Mouse (Mus musculus) limb, embryonic 10.5 days (tissue): ENCODE data around the gene Clasrp. TPM values are rescaled to one million over a fixed set of nuclear protein-coding genes. Genes with fewer than 3 reads are reported as not detected.

Experiments
- DNase-seq: peaks from one replicate; pipeline ENCODE4 v3.0.0-alpha.2; 2017; ENCODE audit warnings: low spot score
- H3K27ac ChIP-seq: fragments of 300-500 bp; sonication (generic); 2 replicates; pipeline ENCODE4 v1.5.1; 2016; ENCODE audit warnings: mild to moderate bottlenecking
- H3K27me3 ChIP-seq: fragments of 300-500 bp; sonication (generic); 2 replicates; pipeline ENCODE4 v1.6.1; 2016; ENCODE audit warnings: low read depth, mild to moderate bottlenecking; ENCODE audit not compliant: poor library complexity, severe bottlenecking
- H3K36me3 ChIP-seq: fragments of 300-500 bp; sonication (generic); 2 replicates; pipeline ENCODE4 v1.6.1; 2016; ENCODE audit warnings: mild to moderate bottlenecking, moderate library complexity
- H3K4me1 ChIP-seq: fragments of 300-500 bp; sonication (generic); 2 replicates; pipeline ENCODE4 v1.6.1; 2016
- H3K4me3 ChIP-seq: fragments of 300-500 bp; sonication (generic); 2 replicates; pipeline ENCODE4 v1.5.1; 2016; ENCODE audit warnings: mild to moderate bottlenecking, moderate library complexity
- H3K9me3 ChIP-seq: fragments of 300-500 bp; sonication (generic); replicated peaks from 2 replicates; pipeline ENCODE4 v1.6.1; 2016; ENCODE audit warnings: mild to moderate bottlenecking
- WGBS: fragments of 180-500 bp; shearing (Covaris S2); methylation state at CpG from one replicate; pipeline ENCODE4 v1.1.7; 2016; 5-methylcytosine and 5-hydroxymethylcytosine counted together
- polyA plus RNA-seq: library from polyadenylated mRNA; unstranded; fragments of >200 nt; fragmentation: Nextera tagmentation; extraction: Ambion mirVana; gene quantifications from 2 replicates; pipeline ENCODE4 v1.2.1, GENCODE M21; 2016

Clasrp gene
- polyA plus RNA-seq: 59.0 and 63.4 TPM in 2 replicates

- H3K9me3 ChIP-seq: no peaks in the 10 kb centered on the region
- DNase-seq: peak; percentile 96
- WGBS: 1% methylated on average over 57 of the region's 57 CpGs
Measured at GRCm38 (mm10) chr7:19603849-19604605, at the start of gene Clasrp. TSS of gene Clasrp (minus strand) at chr7:19604486.

DNA sequence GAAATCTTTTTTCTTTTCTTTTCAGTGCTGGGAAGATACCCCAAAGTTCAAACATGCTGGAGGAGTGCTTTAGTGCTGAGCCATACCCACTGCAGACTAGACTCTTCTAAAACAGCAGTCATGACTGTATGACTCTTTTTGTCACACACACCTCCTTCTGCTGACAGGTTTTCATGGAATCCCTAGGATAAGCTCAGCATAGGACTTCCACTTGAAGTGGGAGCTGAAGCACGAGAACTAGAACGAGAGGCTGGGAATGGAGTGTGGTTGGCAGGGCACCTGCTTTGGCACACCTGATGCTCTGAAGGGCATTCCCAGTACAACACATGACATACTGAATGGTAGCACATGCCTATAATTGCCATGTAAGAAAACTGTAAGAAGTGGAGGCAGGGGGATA lies 48.3 kb upstream of the Clasrp start:
- Histone ChIP-seq H3K4me3 (no peak overlapping the region), H3K36me3 (peaks cover 94% of the 10 kb centered on the region), H3K4me1 (no peaks in the 10 kb centered on the region), H3K9me3 (no peaks in the 10 kb centered on the region), H3K27me3 (no peaks in the 10 kb centered on the region), H3K27ac (no peak overlapping the region)
- WGBS: 92% methylated on average over 2 of the region's 2 CpGs
- DNase-seq: no peak

More at GRCm38 (mm10) chr7:19603849-19604605, at the start of gene Clasrp:
- Histone ChIP-seq H3K36me3 (peaks cover 41% of the 10 kb centered on the region), H3K4me3 (peak within 1 kb of the TSS; percentile 86), H3K4me1 (peaks cover 22% of the 10 kb centered on the region), H3K27ac (peak within 1 kb of the TSS; percentile 90), H3K27me3 (no peaks in the 10 kb centered on the region)

DNA sequence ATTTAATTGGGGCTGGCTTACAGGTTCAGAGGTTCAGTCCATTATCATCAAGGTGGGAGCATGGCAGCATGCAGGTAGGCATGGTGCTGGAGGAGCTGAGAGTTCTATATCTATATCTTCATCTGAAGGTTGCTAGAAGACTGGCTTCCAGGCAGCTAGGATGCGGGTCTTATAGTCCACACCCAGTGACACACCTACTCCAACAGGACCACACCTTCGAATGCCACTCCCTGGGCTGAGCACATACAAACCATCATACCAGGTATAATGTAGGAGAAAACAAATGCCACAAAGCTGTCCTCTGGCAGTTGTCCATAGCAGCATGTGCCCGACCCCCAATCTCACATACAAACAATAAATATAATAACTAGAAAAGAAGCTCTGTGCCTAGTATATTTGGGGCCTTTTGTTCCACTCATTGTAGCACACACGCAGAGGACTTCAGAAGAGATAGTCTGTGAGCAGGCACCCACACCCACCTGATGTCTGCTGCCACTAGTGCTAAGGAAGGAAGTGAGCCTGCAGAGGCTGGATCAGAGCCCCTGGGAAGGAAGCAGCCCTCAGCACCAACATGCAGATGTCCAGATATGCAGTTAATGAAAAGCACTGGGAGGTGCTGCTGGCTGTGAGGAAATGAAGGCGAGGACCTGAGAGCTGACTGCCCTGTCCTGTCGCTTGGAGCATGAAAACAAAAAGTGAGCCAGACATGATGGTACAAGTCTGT lies 46.9 kb upstream of the Clasrp start:
- Histone ChIP-seq H3K27ac (no peak overlapping the region), H3K4me3 (no peak overlapping the region), H3K9me3 (no peaks in the 10 kb centered on the region), H3K36me3 (peaks cover 97% of the 10 kb centered on the region), H3K4me1 (no peaks in the 10 kb centered on the region), H3K27me3 (no peaks in the 10 kb centered on the region)
- 93% methylated on average over 6 of the region's 6 CpGs for WGBS
- DNase-seq: no peak

DNA sequence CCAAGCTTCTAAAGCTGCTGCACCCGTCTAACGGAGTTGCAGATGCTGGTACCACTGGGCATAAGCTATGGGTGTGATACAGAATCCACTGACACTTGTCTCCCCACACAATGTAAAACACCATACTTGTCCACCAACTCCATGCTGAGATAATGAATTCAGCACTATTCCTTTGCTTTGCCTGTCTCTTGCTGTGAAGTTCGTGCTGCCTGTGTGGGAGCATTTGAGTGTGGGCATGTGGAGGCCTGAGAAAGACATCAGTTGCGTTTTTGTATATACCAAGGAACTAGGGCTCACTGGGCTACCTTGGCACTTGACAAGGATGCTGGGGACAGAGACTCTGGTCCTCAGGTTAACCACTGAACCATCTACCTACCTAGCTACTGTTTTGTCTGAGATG lies 36.9 kb upstream of the Clasrp start:
- Histone ChIP-seq H3K9me3 (no peaks in the 10 kb centered on the region), H3K36me3 (peaks cover 99% of the 10 kb centered on the region), H3K4me3 (no peak overlapping the region), H3K27ac (no peak overlapping the region), H3K27me3 (no peaks in the 10 kb centered on the region), H3K4me1 (no peaks in the 10 kb centered on the region)
- 94% methylated on average over 4 of the region's 4 CpGs for WGBS
- DNase-seq: no peak

DNA sequence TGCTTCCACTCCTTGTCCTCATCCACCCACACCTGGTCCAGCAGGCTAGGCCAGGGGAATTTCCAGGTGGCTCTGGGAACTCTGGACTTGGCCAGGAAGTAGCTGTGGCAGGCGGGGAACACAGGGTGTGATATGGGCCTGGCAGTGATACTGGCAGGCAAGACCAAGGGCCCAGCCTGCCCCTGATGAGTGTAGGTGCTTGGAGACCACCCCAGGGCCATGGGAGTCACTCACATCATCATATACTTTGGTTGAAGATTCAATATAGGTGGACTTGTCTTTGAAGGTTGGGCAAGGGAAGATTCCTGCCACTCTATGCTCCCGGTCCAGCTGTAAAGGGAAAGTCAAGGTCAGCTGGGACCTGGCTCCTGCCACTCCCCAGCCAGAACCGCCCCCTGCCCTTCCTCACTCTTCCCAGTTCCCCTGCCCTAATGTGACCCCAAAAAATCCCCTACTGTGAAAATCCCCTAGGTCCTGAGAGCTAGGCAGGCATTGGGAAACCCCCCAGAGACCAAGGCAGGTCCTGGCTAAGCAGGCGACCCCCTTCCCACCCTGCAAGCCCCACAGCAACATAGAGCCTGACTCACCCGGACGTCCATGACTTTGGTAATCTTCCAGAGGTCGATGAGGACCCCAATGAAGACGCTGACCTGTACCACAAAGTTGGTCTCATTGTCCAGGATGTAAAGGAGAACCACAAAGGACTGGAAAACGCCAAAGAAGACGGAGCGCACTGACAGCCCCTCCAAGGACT lies 31.0 kb upstream of the Clasrp start:
- WGBS: 91% methylated on average over 11 of the region's 11 CpGs
- no peaks in the 10 kb centered on the region for H3K27me3 ChIP-seq
- H3K9me3 ChIP-seq: no peaks in the 10 kb centered on the region
- H3K36me3 ChIP-seq: peaks cover 87% of the 10 kb centered on the region
- no peaks in the 10 kb centered on the region for H3K4me1 ChIP-seq
- no peak overlapping the region for H3K4me3 ChIP-seq
- no peak for DNase-seq
- no peak overlapping the region for H3K27ac ChIP-seq

GRCm38 (mm10) chr7:19634591-19634990 lies 30.3 kb upstream of the Clasrp start:
- peaks cover 80% of the 10 kb centered on the region for H3K36me3 ChIP-seq
- H3K4me3 ChIP-seq: no peak overlapping the region
- H3K9me3 ChIP-seq: no peaks in the 10 kb centered on the region
- WGBS: 100% methylated on average over 2 of the region's 2 CpGs
- H3K27ac ChIP-seq: no peak overlapping the region
- H3K27me3 ChIP-seq: no peaks in the 10 kb centered on the region
- peaks cover 2% of the 10 kb centered on the region; the same call in 1 of the 2 replicates for H3K4me1 ChIP-seq
- no peak for DNase-seq

DNA sequence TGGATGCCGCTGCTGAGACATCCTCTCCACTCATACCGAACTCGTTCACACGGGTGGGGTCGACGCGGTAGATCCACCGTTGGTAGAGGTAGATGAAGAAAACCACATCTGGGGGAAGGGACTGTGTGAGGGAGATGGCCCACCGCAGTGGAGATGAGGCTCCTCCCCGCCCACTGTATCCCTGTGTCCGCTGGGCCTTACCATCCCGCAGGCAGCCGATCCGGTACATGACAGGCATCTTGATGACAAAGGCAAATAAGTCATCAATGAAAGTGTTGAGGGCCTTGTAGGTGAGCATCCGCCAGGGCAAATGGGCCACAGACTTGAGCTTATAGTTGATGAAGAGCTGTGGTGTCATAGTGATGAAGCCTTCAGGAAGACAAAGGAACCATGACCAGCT lies 29.6 kb upstream of the Clasrp start:
- no peak for DNase-seq
- WGBS: 94% methylated on average over 15 of the region's 15 CpGs
- Histone ChIP-seq H3K9me3 (no peaks in the 10 kb centered on the region), H3K36me3 (peaks cover 73% of the 10 kb centered on the region), H3K4me3 (no peak overlapping the region), H3K27ac (no peak overlapping the region), H3K4me1 (peaks cover 8% of the 10 kb centered on the region), H3K27me3 (no peaks in the 10 kb centered on the region)

GRCm38 (mm10) chr7:19633197-19633596 lies 28.9 kb upstream of the Clasrp start:
- H3K9me3 ChIP-seq: no peaks in the 10 kb centered on the region
- no peak for DNase-seq
- WGBS: 92% methylated on average over 17 of the region's 17 CpGs
- H3K36me3 ChIP-seq: peaks cover 66% of the 10 kb centered on the region
- peaks cover 15% of the 10 kb centered on the region for H3K4me1 ChIP-seq
- no peaks in the 10 kb centered on the region for H3K27me3 ChIP-seq
- no peak overlapping the region for H3K4me3 ChIP-seq
- H3K27ac ChIP-seq: no peak overlapping the region

- H3K4me3 ChIP-seq: no peak overlapping the region
- no peak overlapping the region for H3K27ac ChIP-seq
- H3K27me3 ChIP-seq: no peaks in the 10 kb centered on the region
- DNase-seq: no peak
- peaks cover 61% of the 10 kb centered on the region for H3K36me3 ChIP-seq
- no peaks in the 10 kb centered on the region for H3K9me3 ChIP-seq
- peaks cover 16% of the 10 kb centered on the region for H3K4me1 ChIP-seq
Measured at GRCm38 (mm10) chr7:19632720-19633119, 28.4 kb upstream of the Clasrp start.

DNA sequence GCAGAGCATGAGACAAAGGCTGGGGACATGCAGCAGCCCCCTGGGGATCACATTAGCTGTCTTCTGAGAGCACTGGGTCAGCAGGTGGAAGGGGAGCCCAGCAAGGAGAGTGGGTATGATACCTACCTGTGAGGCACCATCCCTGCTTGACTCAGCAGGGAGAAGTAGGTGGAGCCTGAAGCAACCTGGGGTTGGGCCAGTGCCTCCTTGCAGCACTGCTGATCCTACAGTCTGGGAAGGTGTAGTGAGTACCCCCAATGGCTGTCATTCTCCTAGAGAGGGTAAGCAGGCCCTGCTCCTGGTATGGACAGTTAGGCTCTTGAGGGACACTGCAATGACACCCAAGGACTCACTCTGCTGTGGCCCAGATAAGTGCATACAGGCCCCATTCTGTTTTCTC lies 28.0 kb upstream of the Clasrp start:
- peaks cover 57% of the 10 kb centered on the region for H3K36me3 ChIP-seq
- DNase-seq: no peak
- no peak overlapping the region for H3K4me3 ChIP-seq
- peaks cover 16% of the 10 kb centered on the region for H3K4me1 ChIP-seq
- no peaks in the 10 kb centered on the region for H3K9me3 ChIP-seq
- no peak overlapping the region for H3K27ac ChIP-seq
- no peaks in the 10 kb centered on the region for H3K27me3 ChIP-seq

- DNase-seq: peak; percentile 94
Measured at GRCm38 (mm10) chr7:19629361-19629734, 25.1 kb upstream of the Clasrp start, which contains the start of gene Relb. TSS of gene Relb (minus strand) at chr7:19629438.

DNA sequence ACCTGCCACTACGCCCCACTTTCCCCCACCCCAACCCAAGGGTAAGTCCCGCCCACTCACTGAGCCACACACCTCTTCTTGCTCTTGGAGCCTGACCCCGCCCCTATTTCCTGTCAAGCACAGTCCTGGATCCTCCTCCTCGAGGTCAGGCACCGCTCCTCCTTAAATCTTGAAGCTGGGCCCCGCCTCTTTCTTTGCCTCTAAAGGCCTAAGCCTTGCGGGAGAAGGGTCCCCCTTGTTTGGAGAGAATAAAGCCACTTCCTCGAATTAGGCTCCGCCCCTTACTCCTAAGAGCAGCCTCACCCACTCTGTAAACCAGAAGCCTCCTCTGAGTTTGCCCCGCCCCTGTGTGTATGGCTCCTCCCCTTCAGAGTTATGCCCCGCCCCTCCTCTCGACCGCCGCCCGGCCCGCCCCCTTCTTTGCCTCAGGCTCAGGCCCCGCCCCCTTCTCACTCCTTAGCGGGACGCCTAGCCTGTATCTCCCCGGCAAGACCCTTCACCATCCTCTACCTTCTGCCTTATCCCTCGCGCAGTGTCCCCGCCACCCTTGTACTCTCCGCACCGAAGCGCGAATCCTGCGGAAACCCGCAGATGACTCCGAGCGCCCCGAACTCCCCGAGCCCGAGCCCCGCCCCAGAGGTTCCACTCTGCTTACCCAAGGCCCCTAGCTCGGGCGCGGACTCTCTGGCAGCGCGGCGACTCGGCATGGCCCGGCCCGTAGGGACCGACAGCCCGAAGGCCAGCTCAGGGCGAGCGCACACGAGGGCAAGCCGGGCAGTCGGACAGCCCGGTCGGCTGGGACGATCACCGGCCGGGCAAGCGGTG lies 24.5 kb upstream of the Clasrp start:
- peaks cover 16% of the 10 kb centered on the region for H3K4me1 ChIP-seq
- peak overlapping the region; percentile 78 for H3K4me3 ChIP-seq
- WGBS: 2% methylated on average over 57 of the region's 57 CpGs
- H3K27ac ChIP-seq: peak overlapping the region; percentile 75
- DNase-seq: peak; percentile 93
- no peaks in the 10 kb centered on the region for H3K9me3 ChIP-seq
- no peaks in the 10 kb centered on the region for H3K27me3 ChIP-seq
- H3K36me3 ChIP-seq: peaks cover 22% of the 10 kb centered on the region

More at GRCm38 (mm10) chr7:19629361-19629734, 25.1 kb upstream of the Clasrp start, which contains the start of gene Relb:
- under 1% methylated on average over 23 of the region's 41 CpGs for WGBS
- Histone ChIP-seq H3K36me3 (peaks cover 28% of the 10 kb centered on the region), H3K4me1 (peaks cover 16% of the 10 kb centered on the region), H3K9me3 (no peaks in the 10 kb centered on the region), H3K27me3 (no peaks in the 10 kb centered on the region), H3K27ac (peak within 1 kb of the TSS; percentile 75), H3K4me3 (peak within 1 kb of the TSS; percentile 78)
